Mouse (Mus musculus) thymus, adult 2 months (tissue): Measurements from ENCODE around the gene Pbx1.

Experiments used
- CTCF ChIP-seq: fragments of 200-500 bp; IDR thresholded peaks from 2 replicates; pipeline ENCODE4 v1.5.1; 2012; ENCODE audit warnings: mild to moderate bottlenecking, control low read depth, low read length, moderate library complexity, borderline replicate concordance; ENCODE audit not compliant: control insufficient read depth, poor library complexity, insufficient read depth; ENCODE audit errors: extremely low read depth
- POLR2A ChIP-seq: fragments of 200-500 bp; IDR thresholded peaks from 2 replicates; pipeline ENCODE4 v1.6.1; 2012; ENCODE audit warnings: mild to moderate bottlenecking, low read length, control low read depth, moderate library complexity; ENCODE audit not compliant: control insufficient read depth, poor library complexity, insufficient read depth; ENCODE audit errors: extremely low read depth

DNA sequence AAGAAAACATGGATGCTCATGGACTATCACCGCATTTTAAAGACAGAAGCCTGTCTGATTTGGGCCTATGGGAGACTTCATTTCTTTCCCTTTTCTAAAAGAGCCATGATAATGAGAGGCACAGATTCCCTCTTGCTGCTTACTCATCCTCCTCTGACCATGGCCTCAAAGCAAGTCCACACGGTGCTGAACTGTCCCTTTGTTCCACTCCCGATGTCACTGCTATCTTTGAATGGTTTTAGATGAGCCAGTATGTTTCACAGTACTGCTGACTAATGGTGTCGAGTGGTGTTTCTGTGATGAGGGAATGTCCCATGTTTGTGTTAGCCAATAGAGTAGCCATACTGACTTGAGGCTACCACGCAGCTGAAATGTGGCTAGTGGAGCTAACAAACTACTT lies 233.8 kb downstream of the Pbx1 start:
- TF ChIP-seq CTCF (no peak), POLR2A (no peak)
